Mouse (Mus musculus) embryonic facial prominence, embryonic 14.5 days (tissue): Measurements from ENCODE around the gene Frmpd3. TPM values are rescaled to one million over a fixed set of nuclear protein-coding genes. Genes with fewer than 3 reads are reported as not detected.

ENCODE experiments used
- ATAC-seq: fragments of 200-750 bp; cut with Nextera tagmentation; 2 replicates; pipeline ENCODE4 v1.8.0; 2017; ENCODE audit warnings: low read depth, moderate number of reproducible peaks, moderate TSS enrichment
- DNase-seq: peaks from one replicate; pipeline ENCODE4 v3.0.0-alpha.2; 2015; ENCODE audit warnings: low spot score
- H3K27ac ChIP-seq: fragments of 300-500 bp; sonication (generic); replicated peaks from 2 replicates; pipeline ENCODE4 v1.5.1; 2014; ENCODE audit warnings: low read depth, mild to moderate bottlenecking, low read length, moderate library complexity
- H3K27me3 ChIP-seq: fragments of 300-500 bp; sonication (generic); replicated peaks from 2 replicates; pipeline ENCODE4 v1.6.1; 2014; ENCODE audit warnings: low read length; ENCODE audit not compliant: control insufficient read depth, insufficient read depth
- H3K36me3 ChIP-seq: fragments of 300-500 bp; sonication (generic); 2 replicates; pipeline ENCODE4 v1.6.1; 2014; ENCODE audit warnings: low read length, mixed read lengths; ENCODE audit not compliant: control insufficient read depth, insufficient read depth
- H3K4me1 ChIP-seq: fragments of 300-500 bp; sonication (generic); 2 replicates; pipeline ENCODE4 v1.6.1; 2014; ENCODE audit warnings: antibody characterized with exemption, low read length; ENCODE audit not compliant: control insufficient read depth, insufficient read depth
- H3K4me2 ChIP-seq: fragments of 300-500 bp; sonication (generic); 2 replicates; pipeline ENCODE4 v1.6.1; 2014; ENCODE audit warnings: low read depth, mild to moderate bottlenecking, low read length, moderate library complexity, mixed read lengths
- H3K4me3 ChIP-seq: fragments of 300-500 bp; sonication (generic); 2 replicates; pipeline ENCODE4 v1.5.1; 2014; ENCODE audit warnings: low read depth, mild to moderate bottlenecking, low read length
- H3K9ac ChIP-seq: fragments of 300-500 bp; sonication (generic); 2 replicates; pipeline ENCODE4 v1.6.1; 2014; ENCODE audit warnings: low read depth, mild to moderate bottlenecking, low read length, moderate library complexity, mixed read lengths
- H3K9me3 ChIP-seq: fragments of 300-500 bp; sonication (generic); 2 replicates; pipeline ENCODE4 v1.6.1; 2016; ENCODE audit warnings: low read length; ENCODE audit not compliant: control insufficient read depth
- WGBS: fragments of 180-500 bp; shearing (Covaris S2); extraction: QIAGEN DNeasy Blood & Tissue Kit; methylation state at CpG from one replicate; pipeline ENCODE4 v1.1.7; 2014; 5-methylcytosine and 5-hydroxymethylcytosine counted together
- microRNA counts: library from miRNA; unstranded; fragments of <30 nt; microRNA quantifications from one replicate; lab custom pipeline; 2017
- microRNA-seq: library from miRNA; unstranded; fragments of <30 nt; microRNA quantifications from one replicate; pipeline ENCODE4, GENCODE M21; 2016; ENCODE audit warnings: borderline number of aligned reads
- polyA plus RNA-seq: library from polyadenylated mRNA; unstranded; fragments of >200 nt; fragmentation: Nextera tagmentation; extraction: Ambion mirVana; gene quantifications from 2 replicates; pipeline ENCODE4 v1.2.1, GENCODE M21; 2014

Frmpd3 gene
- polyA plus RNA-seq, 1 experiment from 2014 or later = 0.22 TPM

DNA sequence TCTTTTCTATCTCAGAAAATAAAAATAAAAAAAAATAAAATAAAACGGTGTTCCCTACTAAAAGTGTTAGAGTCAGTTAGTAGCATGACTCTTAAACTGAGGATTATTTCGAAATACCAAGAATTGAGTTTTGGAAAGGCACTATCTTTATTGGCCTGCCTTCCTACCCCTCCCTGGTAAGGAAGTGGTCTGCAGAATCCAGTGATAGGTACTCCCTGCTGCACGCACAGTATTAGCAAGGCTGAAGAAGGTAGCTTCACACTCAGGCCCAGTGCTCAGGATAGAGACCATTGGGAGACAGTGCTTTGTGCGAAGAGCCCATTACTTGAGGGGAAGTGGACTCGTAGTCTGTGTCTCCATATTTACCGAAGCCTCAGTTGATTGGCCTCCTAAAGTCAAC is 136.2 kb downstream of the Frmpd3 start:
- H3K4me3 ChIP-seq = no peak overlapping the region

DNA sequence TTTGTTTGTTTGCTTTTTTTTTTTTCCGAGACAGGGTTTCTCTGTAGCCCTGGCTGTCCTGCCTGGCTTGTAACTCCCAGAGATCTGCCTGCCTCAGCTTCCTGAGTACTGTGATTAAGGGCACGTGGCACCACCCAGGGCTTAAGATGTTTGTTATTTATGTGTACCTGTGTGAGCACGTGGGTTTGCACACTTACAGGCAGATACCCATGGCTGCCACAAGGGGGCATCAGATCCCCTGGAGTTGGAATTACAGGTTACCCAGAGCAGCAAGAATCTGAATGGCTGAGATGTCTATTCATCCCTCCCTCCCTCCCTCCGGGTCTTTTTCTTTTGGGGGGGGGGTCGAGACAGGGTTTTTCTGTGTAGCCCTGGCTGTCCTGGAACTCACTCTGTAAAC is 137.1 kb downstream of the Frmpd3 start:
- WGBS = 64% methylated on average over 5 of the region's 5 CpGs
- no peak for ATAC-seq
- H3K9ac ChIP-seq = no peak overlapping the region
- no peaks in the 10 kb centered on the region for H3K9me3 ChIP-seq
- DNase-seq = no peak
- no peaks in the 10 kb centered on the region for H3K4me1 ChIP-seq
- H3K27ac ChIP-seq = no peak overlapping the region
- no peaks in the 10 kb centered on the region for H3K36me3 ChIP-seq
- no peak overlapping the region for H3K4me3 ChIP-seq
- H3K27me3 ChIP-seq = no peaks in the 10 kb centered on the region
- H3K4me2 ChIP-seq = no peak overlapping the region

More for the DNA sequence above, 136.2 kb downstream of the Frmpd3 start:
- Histone ChIP-seq H3K9me3 (no peaks in the 10 kb centered on the region), H3K4me1 (no peaks in the 10 kb centered on the region), H3K27me3 (no peaks in the 10 kb centered on the region), H3K36me3 (no peaks in the 10 kb centered on the region), H3K9ac (no peak overlapping the region), H3K27ac (no peak overlapping the region), H3K4me2 (no peak overlapping the region)
- ATAC-seq (no peak), DNase-seq (no peak)
- WGBS = 94% methylated on average over 6 of the region's 6 CpGs

MicroRNA genes within 50 kb of the gene (microRNA counts, 519-probe panel; counts per million panel counts)
- 2,171 counts per million, percentile 27 among the panel's probes with 10 or more counts for microRNA mmu-miR-3475 (lab: Ali Mortazavi, UCI)

Small RNA genes within 50 kb of the gene (microRNA-seq; reads per million reads assigned to microRNA genes)
- 8.6 reads per million, percentile 27 among the genes with 10 or more reads in this experiment for gene Mir3475

Other genes starting within 250 kb of the Frmpd3 start
- gene Prps1, start 114.3 kb downstream of the Frmpd3 start, polyA plus RNA-seq = 45.1 and 47.0 TPM in 2 replicates